Comparison of ENCODE assay signal across 20 mouse cellular contexts in the genomic region with DNA sequence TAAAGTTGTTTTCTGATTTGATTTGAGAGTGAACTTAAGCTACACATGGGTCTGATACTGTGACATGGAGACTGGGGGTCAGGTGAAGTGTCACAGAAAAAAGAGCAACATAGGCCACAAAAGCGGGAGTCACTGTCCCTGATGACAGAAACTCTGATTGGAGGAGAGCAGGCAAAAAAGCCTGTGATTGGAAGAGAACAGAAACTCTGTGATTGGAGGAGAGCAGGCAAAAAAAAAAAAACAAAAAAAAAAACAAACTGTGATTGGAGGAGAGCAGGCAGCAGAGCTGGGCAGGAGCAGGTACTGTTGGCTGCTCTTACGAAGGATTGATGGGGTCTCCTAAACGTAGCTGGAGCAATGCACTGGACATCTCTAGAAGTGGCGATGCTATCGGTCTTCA. TPM values are rescaled to one million over a fixed set of nuclear protein-coding genes. Genes with fewer than 3 reads are reported as not detected.
"Had no signal": no experiment of that assay in that cellular context is flagged by ENCODE, and none has a peak within 500 bp of the region (broad histone marks: within the 10 kb centered on the region; RNA-seq: fewer than 3 reads in every experiment).

No protein-coding gene starts in this region.

- H3K4me1 ChIP-seq: lung, embryonic 15.5 days; midbrain, embryonic 13.5 days; midbrain, embryonic 15.5 days; neural tube, embryonic 12.5 days; stomach, embryonic 15.5 days had no signal

- H3K9me3 ChIP-seq: lung, embryonic 15.5 days; megakaryocyte, embryonic 14.5 days; midbrain, embryonic 13.5 days; midbrain, embryonic 15.5 days; neural tube, embryonic 12.5 days; stomach, embryonic 15.5 days had no signal

- ATAC-seq: liver, postnatal 0 days; lung, postnatal 0 days; midbrain, embryonic 13.5 days; midbrain, embryonic 15.5 days had no signal

- H3K36me3 ChIP-seq: lung, embryonic 15.5 days; midbrain, embryonic 13.5 days; midbrain, embryonic 15.5 days; neural tube, embryonic 12.5 days; stomach, embryonic 15.5 days had no signal

- H3K4me2 ChIP-seq: lung, embryonic 15.5 days; midbrain, embryonic 11.5 days; midbrain, embryonic 13.5 days; midbrain, embryonic 15.5 days; neural tube, embryonic 12.5 days; stomach, embryonic 15.5 days had no signal

- DNase-seq: liver, postnatal 0 days; lung, adult 2 months; lung, postnatal 14 days; lung, postnatal 36 days; right cerebral cortex, postnatal 14 days; thymus, adult 2 months; thymus, postnatal 25 days; thymus, postnatal 4 days had no signal

- H3K27me3 ChIP-seq: lung, embryonic 15.5 days; midbrain, embryonic 13.5 days; midbrain, embryonic 15.5 days; neural tube, embryonic 12.5 days; stomach, embryonic 15.5 days had no signal

- H3K4me3 ChIP-seq: lung, embryonic 15.5 days; megakaryocyte, embryonic 14.5 days; midbrain, embryonic 13.5 days; midbrain, embryonic 15.5 days; neural tube, embryonic 12.5 days; stomach, embryonic 15.5 days had no signal

- H3K27ac ChIP-seq: lung, embryonic 15.5 days; macrophage; midbrain, embryonic 13.5 days; midbrain, embryonic 15.5 days; neural tube, embryonic 12.5 days; stomach, embryonic 15.5 days; stomach, postnatal 0 days had no signal

- H3K9ac ChIP-seq: liver, postnatal 0 days; lung, embryonic 15.5 days; midbrain, embryonic 13.5 days; midbrain, embryonic 15.5 days; neural tube, embryonic 12.5 days; stomach, embryonic 15.5 days had no signal

RNA-seq across cellular contexts. Expression of a gene that starts 4.3 kb away (rescaled TPM):
- total RNA-seq: monocyte, adult 5-6 weeks; neutrophil, adult 5-6 weeks had no signal
